Mouse (Mus musculus): ENCODE measurements around the gene Nsd1. TPM values are rescaled to one million over a fixed set of nuclear protein-coding genes. Genes with fewer than 3 reads are reported as not detected.
A peak's percentile ranks its signal among the peaks of the same experiment; 100 is the strongest.

Nsd1 gene
- polyA plus RNA-seq, 1 experiment from 2014 or later = 83.4 TPM

DNA sequence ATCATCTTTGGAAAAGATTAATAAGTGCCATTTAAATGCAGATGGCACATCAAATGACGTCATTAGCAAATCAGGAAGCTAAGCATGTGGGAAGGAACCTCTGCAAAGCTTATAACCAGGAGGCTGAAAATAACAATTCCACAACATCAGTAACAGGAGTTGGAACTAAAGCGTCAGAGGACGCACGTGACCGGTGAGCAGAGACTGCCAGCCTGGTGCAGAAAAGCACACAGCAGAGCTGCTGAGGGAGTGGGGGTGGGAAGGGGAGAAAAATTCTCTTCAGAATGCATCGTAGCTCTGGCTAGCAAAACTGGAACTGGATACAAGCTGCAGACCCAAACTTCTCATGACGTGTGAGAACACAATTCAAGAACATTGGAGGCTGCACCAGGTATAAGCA lies 134.7 kb downstream of the Nsd1 start:
- Histone ChIP-seq H3K4me1 (no peaks in the 10 kb centered on the region), H3K27ac (no peak overlapping the region), H3K9ac (no peak overlapping the region), H3K9me3 (no peaks in the 10 kb centered on the region), H3K36me3 (replicated peaks) (peaks cover 55% of the 10 kb centered on the region), H3K4me2 (no peak overlapping the region), H3K27me3 (no peaks in the 10 kb centered on the region), H3K4me3 (replicated peaks) (no peak overlapping the region)
- WGBS = 90% methylated on average over 7 of the region's 7 CpGs
- ATAC-seq (ENCODE audit: low FRiP score) = no peak

DNA sequence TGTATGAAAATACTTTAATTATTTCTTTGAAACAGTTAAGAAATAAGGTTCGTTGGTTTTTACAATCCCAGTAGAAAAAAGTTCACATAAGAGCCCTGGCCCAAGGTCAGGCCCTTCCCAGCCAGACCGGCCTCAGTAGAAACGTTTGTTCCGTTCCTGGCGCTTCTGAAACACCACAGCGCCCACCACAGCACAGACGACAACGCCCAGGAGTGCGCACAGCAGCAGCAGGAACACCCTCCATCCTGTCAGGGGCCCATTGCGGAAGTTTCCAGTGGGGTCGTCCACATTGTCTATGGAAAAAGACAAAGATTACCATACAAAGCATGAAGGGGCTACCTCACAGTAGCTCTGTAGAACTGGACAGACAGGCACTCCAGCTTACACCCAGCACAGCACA lies 137.2 kb downstream of the Nsd1 start:
- no peak overlapping the region for H3K4me2 ChIP-seq
- no peak overlapping the region for H3K27ac ChIP-seq
- 86% methylated on average over 11 of the region's 11 CpGs for WGBS
- ATAC-seq (ENCODE audit: low FRiP score) = no peak
- H3K9ac ChIP-seq = no peak overlapping the region
- H3K4me3 ChIP-seq (replicated peaks) = no peak overlapping the region
- H3K9me3 ChIP-seq = no peaks in the 10 kb centered on the region
- H3K27me3 ChIP-seq = no peaks in the 10 kb centered on the region
- H3K36me3 ChIP-seq (replicated peaks) = peaks cover 78% of the 10 kb centered on the region
- H3K4me1 ChIP-seq = no peaks in the 10 kb centered on the region

DNA sequence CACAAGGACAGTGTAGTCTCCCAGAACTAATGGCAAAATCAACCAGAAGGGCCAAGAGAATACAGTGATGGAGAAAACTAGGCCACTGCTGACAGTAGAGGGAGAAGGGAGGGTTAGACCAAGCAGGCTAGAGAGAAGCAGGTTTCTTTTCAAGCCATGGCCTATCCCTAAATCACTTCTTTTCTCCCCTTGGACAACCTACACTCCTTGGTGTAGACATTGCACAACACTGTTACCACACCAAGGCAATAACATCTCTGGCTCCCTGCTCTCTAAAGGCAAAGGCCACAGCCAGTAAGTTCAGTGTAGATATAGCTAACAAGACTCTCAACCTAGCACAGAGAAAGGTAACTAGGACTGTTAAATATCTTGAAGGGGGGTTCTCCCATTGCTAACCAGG lies 151.6 kb downstream of the Nsd1 start:
- H3K27me3 ChIP-seq = 0 out of 2 replicates have a peak, but pooled peaks cover 3% of the 10 kb centered on the region
- H3K4me2 ChIP-seq = peak overlapping the region; percentile 86
- H3K4me1 ChIP-seq = peaks cover 28% of the 10 kb centered on the region
- H3K36me3 ChIP-seq (replicated peaks) = peaks cover 40% of the 10 kb centered on the region
- H3K4me3 ChIP-seq (replicated peaks) = peak overlapping the region; percentile 81
- H3K27ac ChIP-seq = no peak overlapping the region
- no peak for ATAC-seq (ENCODE audit: low FRiP score)
- H3K9me3 ChIP-seq = no peaks in the 10 kb centered on the region
- H3K9ac ChIP-seq = peak overlapping the region; percentile 86

DNA sequence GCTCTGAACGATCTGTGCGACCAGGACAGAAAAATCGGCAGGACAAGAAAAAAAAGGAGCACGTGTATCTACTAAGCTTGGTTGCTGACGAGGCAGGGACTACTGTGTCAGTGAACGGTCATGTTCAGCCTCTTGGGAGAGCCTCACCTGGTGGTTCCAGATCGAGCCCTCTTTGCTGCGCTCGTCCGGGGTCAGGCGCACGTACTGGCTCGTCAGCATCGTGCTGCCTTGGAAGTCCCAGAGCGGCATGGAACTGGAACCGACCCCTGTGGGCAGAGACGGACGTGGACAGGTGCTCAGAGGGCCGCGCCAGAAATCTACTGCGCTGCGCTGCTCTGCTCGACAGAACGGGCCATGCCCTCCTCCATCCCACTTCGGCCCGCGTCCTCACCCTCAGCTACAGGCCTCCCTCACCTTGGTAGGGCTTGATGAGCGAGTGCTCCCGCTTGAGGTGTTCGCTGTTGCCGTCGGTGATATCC lies 152.4 kb downstream of the Nsd1 start:
- Histone ChIP-seq H3K27me3 (0 out of 2 replicates have a peak, but pooled peaks cover 3% of the 10 kb centered on the region), H3K36me3 (replicated peaks) (peaks cover 31% of the 10 kb centered on the region), H3K4me2 (peak overlapping the region; percentile 86), H3K9me3 (no peaks in the 10 kb centered on the region), H3K4me1 (peaks cover 28% of the 10 kb centered on the region), H3K27ac (peak overlapping the region; percentile 95), H3K9ac (peak overlapping the region; percentile 86), H3K4me3 (replicated peaks) (peak overlapping the region; percentile 81)
- ATAC-seq (ENCODE audit: low FRiP score) = peak; percentile 56
- under 1% methylated on average over 32 of the region's 32 CpGs for WGBS

DNA sequence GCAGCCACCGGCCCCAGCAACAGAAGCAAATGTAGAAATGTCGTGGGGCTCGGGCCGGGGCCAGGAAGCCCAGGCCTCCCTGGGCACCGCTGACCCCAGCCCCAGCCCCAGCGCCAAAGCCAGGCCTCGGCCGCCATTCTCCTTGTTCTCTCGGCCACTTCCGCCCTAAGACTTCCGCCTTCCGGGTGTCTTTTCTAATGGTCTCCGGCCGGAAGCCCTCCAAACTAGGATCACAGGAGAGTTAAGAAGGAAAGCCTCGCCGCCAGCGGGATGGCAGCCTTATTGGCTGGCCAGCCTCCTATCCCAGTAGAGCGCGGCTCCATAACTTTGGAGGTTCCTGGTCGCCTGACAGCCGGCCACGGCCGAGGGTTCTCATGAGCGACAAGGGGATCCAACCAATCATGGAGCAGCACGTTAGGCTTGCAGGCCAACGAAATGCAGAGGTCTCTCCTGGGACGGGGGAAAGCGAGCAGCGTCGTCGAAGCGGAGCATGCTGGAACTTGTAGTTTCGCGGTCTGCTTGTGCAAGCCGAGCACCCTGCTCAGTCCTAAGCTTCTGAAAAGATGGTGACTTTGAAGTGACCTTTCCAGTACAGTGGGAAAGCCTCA lies 153.0 kb downstream of the Nsd1 start, which contains the start of gene Lman2:
Gene Lman2 (minus strand): TSS at position 331 of the 608 bp plus-strand sequence.
- Histone ChIP-seq H3K27ac (peak within 1 kb of the TSS; percentile 95), H3K4me1 (peaks cover 28% of the 10 kb centered on the region), H3K4me2 (peak within 1 kb of the TSS; percentile 86), H3K4me3 (replicated peaks) (peak within 1 kb of the TSS; percentile 81), H3K9ac (peak within 1 kb of the TSS; percentile 86), H3K9me3 (no peaks in the 10 kb centered on the region), H3K36me3 (replicated peaks) (peaks cover 27% of the 10 kb centered on the region), H3K27me3 (0 out of 2 replicates have a peak, but pooled peaks cover 3% of the 10 kb centered on the region)
- under 1% methylated on average over 34 of the region's 35 CpGs for WGBS
- peak; percentile 98 for ATAC-seq (ENCODE audit: low FRiP score)

Other genes starting within 250 kb of the Nsd1 start
- 0.32 and 0.96 TPM in 2 replicates for gene Hk3, start 188.4 kb upstream of the Nsd1 start, polyA plus RNA-seq (2016; fragmentation: Nextera tagmentation; extraction: Ambion mirVana)
- 25.1 and 27.4 TPM in 2 replicates for gene Uimc1, start 109.5 kb upstream of the Nsd1 start, polyA plus RNA-seq (2016; fragmentation: Nextera tagmentation; extraction: Ambion mirVana)
- 24.1 and 27.9 TPM in 2 replicates for gene Zfp346, start 104.5 kb upstream of the Nsd1 start, polyA plus RNA-seq (2016; fragmentation: Nextera tagmentation; extraction: Ambion mirVana)
- gene Gm17617, start 76.2 kb upstream of the Nsd1 start, polyA plus RNA-seq (2016; fragmentation: Nextera tagmentation; extraction: Ambion mirVana) = not detected in 2 replicates
- 0.15 and 0.20 TPM in 2 replicates for gene Fgfr4, start 57.1 kb upstream of the Nsd1 start, polyA plus RNA-seq (2016; fragmentation: Nextera tagmentation; extraction: Ambion mirVana)
- 316 and 328 TPM in 2 replicates for gene Prelid1, start 110.7 kb downstream of the Nsd1 start, polyA plus RNA-seq (2016; fragmentation: Nextera tagmentation; extraction: Ambion mirVana)
- gene Rab24, start 112.2 kb downstream of the Nsd1 start, polyA plus RNA-seq (2016; fragmentation: Nextera tagmentation; extraction: Ambion mirVana) = 96.9 and 97.7 TPM in 2 replicates
- gene Mxd3, start 120.0 kb downstream of the Nsd1 start, polyA plus RNA-seq (2016; fragmentation: Nextera tagmentation; extraction: Ambion mirVana) = 35.5 and 39.1 TPM in 2 replicates
- gene Lman2, start 153.0 kb downstream of the Nsd1 start, polyA plus RNA-seq (2016; fragmentation: Nextera tagmentation; extraction: Ambion mirVana) = 82.7 TPM in 2 replicates
- 0.64 TPM in 1 of 2 replicates, not detected in the other for gene Rgs14, start 159.9 kb downstream of the Nsd1 start, polyA plus RNA-seq (2016; fragmentation: Nextera tagmentation; extraction: Ambion mirVana)
- gene Slc34a1, start 188.4 kb downstream of the Nsd1 start, polyA plus RNA-seq (2016; fragmentation: Nextera tagmentation; extraction: Ambion mirVana) = not detected in 2 replicates
- gene Pfn3, start 205.4 kb downstream of the Nsd1 start, polyA plus RNA-seq (2016; fragmentation: Nextera tagmentation; extraction: Ambion mirVana) = not detected in 2 replicates
- gene F12, start 217.0 kb downstream of the Nsd1 start, polyA plus RNA-seq (2016; fragmentation: Nextera tagmentation; extraction: Ambion mirVana) = not detected in 2 replicates
- gene Grk6, start 235.3 kb downstream of the Nsd1 start, polyA plus RNA-seq (2016; fragmentation: Nextera tagmentation; extraction: Ambion mirVana) = 54.2 and 58.1 TPM in 2 replicates